Mouse (Mus musculus) skeletal muscle tissue, adult 2 months (tissue): Measurements from ENCODE around the gene Cyb561d2.

Experiments used
- DNase-seq: peaks from one replicate; pipeline ENCODE4 v3.0.0-alpha.2; 2012; ENCODE audit warnings: low read depth, low spot score

The Cyb561d2 gene

GRCm38 (mm10) chr9:107521711-107522399 lies 20.1 kb downstream of the Cyb561d2 start:
- DNase-seq = no peak

GRCm38 (mm10) chr9:107521190-107521589 lies 20.8 kb downstream of the Cyb561d2 start:
- DNase-seq = no peak

- DNase-seq = no peak
Measured at GRCm38 (mm10) chr9:107520331-107520730, 21.7 kb downstream of the Cyb561d2 start.

- DNase-seq = peak; percentile 57
Measured at GRCm38 (mm10) chr9:107514303-107514955, 27.6 kb downstream of the Cyb561d2 start.

- no peak for DNase-seq
Measured at GRCm38 (mm10) chr9:107512326-107512725, 29.7 kb downstream of the Cyb561d2 start.

- no peak for DNase-seq
Measured at GRCm38 (mm10) chr9:107511436-107511835, 30.6 kb downstream of the Cyb561d2 start.

GRCm38 (mm10) chr9:107510384-107511100 lies 31.5 kb downstream of the Cyb561d2 start:
- no peak for DNase-seq

GRCm38 (mm10) chr9:107508266-107508665 lies 33.7 kb downstream of the Cyb561d2 start:
- no peak for DNase-seq

- DNase-seq = no peak
Measured at GRCm38 (mm10) chr9:107504662-107505537, 37.1 kb downstream of the Cyb561d2 start.

GRCm38 (mm10) chr9:107502131-107502846 lies 39.7 kb downstream of the Cyb561d2 start:
- DNase-seq = no peak

GRCm38 (mm10) chr9:107500708-107501286 lies 41.2 kb downstream of the Cyb561d2 start:
- DNase-seq = peak; percentile 64

GRCm38 (mm10) chr9:107496359-107496758 lies 45.6 kb downstream of the Cyb561d2 start:
- DNase-seq = no peak

GRCm38 (mm10) chr9:107494238-107494637 lies 47.8 kb downstream of the Cyb561d2 start:
- DNase-seq = no peak

GRCm38 (mm10) chr9:107493511-107493910 lies 48.5 kb downstream of the Cyb561d2 start:
- DNase-seq = no peak

- no peak for DNase-seq
Measured at GRCm38 (mm10) chr9:107490625-107491024, 51.4 kb downstream of the Cyb561d2 start.

GRCm38 (mm10) chr9:107490146-107490545 lies 51.8 kb downstream of the Cyb561d2 start:
- DNase-seq = no peak
